Mouse (Mus musculus): ENCODE measurements around the gene Glrb.

Glrb gene

DNA sequence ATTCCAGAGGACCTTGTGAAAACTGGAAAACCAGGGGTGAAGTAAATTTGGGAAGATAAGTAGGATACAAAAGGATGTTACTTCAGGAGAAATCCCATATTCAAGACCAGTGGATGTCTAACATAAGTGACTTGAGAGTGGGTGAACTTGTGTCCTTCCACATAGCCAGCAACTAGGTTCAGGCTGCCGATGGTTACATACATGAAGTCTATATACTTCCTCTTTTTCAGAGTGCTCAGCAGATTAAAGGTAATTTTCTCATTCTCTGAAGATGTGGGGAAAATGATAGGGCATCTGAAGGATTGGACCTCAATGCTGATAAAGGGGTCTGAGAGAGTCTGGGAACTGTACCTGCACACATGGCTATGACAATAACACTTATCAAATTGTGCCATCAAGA is 89.5 kb downstream of the Glrb start:
- DNase-seq (ENCODE audit: low read depth, low spot score), result no peak

DNA sequence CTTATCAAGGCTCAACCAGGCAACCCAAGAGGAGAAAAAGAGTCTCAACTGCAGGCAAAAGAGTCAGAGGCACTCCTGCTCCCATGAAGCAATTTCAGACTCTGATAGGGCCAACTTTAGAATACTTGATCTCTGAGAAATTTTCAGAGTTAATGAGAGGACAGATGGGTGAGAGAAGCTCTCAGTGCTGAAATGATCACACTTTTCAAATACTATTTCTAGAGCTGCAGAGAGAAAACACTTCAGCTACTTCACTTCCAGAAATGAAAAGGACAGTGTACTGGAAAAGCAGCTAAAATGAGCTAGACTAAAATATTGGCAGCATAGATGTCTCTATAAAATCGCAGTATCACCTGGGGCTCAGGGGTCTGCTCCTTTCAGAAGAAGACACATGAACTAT is 94.8 kb downstream of the Glrb start:
- no peak for DNase-seq (ENCODE audit: low read depth, low spot score)

DNA sequence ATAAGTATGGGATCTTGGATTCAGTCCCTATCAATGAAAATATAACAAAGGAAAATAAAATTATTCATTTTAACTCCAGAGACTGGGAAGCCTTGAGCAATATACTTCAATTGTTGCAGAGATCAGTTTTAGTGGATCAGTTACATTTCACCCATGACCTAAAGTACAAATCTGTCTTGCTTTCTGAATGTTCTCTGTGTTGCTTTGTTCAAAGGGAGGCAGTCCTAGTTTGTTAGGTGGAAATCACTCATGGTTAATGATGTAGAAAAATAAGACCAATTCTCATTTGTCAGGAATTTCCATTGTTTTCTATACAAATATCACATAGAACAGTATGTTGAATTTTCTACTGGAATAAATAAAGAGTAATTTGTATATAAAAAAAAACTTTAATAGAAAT is 99.7 kb downstream of the Glrb start:
- no peak for DNase-seq (ENCODE audit: low read depth, low spot score)

DNA sequence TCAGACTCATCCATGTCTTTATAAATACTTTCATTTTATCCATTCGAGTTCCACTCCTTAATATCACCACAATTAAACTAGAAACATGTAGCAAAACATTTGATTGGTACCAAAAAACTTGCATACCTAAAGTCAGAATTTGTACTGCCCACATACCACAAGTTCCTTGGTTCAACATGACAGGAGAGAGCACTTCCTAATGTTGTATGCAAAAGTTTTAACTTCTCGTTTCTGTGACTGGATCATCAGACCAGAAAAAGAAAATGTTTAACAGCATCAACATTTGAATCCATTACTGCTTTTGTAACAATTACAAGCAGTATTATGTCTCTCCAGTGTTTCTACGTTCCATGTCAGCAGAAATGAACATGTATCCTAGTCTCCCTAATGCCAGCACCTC is 101.2 kb downstream of the Glrb start:
- no peak for DNase-seq (ENCODE audit: low read depth, low spot score)

DNA sequence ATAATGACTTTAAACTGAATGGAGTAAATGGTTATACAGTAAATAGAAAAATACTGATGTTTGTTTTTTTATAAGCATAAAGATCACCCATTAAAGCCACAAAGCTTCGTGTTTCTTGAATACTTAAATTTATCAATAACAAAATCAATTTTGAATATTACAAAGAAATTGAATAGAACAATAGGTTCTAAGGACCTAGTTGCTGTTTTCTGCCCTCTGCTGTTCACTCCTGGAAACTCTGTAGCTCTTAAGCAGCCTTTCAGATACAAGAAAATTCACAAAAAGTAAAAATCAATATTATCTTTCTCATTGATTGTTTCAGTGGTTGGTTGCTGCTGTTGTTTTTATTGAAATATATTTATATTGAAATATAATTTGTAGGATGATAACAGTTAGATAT is 108.1 kb downstream of the Glrb start:
- no peak for DNase-seq (ENCODE audit: low read depth, low spot score)

DNA sequence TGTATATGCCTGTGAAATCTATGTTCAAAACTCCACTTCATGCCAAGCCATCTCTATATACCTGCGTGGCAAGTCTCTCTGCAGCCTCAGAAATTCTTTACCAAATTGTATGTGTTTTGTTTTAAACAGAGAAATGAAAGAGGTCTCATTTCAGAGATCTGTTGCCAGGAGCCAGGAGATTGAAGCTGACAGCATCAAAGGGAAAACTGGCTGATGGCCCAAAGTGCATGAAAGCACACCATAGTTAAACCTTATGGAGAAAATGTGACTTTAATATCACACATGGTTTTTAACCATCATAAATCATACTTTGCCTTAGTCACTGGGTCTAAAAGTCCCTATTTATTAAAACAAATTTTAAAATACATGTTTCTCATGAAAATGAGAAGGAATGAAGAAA is 109.6 kb downstream of the Glrb start:
- no peak for DNase-seq (ENCODE audit: low read depth, low spot score)

DNA sequence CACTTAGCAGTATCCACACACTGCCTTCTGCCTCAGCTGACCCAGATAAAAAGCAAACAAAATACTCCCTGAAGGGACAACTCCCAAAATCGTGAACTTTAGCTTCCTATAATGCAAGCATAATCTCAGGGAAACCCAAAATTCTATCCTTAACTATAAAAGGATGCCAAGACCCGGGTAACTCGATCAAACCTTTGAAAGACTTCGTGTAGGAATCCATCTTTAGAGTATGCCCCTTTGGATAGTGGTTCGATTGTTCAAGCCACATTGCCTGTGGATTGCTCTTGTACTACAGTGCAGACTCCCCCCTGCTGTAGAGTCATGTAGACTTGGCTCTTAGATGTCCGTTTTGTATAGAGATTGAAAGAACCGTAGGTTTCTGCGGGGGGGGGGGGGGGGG is 110.2 kb downstream of the Glrb start:
- no peak for DNase-seq (ENCODE audit: low read depth, low spot score)

DNA sequence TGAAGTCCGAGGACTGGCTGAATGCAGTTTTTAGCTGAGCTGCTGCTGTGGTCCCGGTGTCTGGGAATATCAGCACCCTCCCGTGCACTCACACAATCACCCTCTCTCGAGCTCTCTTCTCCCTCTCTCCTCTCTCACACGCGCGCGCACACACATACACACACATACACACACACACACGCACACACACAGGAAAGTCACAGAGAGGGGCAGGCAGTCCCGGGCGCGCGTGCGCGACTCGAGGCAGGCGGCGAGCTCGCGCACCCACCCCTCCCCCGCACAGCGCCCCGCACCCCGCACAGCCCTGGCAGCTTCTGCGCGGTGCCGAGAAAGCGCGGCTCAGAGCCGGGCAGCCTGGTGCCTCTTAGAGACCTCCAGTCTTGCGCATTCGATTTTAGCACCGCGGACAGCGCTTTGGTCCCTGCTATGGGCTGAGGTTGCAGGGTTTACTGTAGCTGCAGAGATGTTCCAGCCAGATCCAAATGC is 110.8 kb downstream of the Glrb start, which contains the start of gene Gria2:
Gene Gria2 (minus strand): TSS at position 240 of the 486 bp plus-strand sequence.
- peak; percentile 88 for DNase-seq (ENCODE audit: low read depth, low spot score)

DNA sequence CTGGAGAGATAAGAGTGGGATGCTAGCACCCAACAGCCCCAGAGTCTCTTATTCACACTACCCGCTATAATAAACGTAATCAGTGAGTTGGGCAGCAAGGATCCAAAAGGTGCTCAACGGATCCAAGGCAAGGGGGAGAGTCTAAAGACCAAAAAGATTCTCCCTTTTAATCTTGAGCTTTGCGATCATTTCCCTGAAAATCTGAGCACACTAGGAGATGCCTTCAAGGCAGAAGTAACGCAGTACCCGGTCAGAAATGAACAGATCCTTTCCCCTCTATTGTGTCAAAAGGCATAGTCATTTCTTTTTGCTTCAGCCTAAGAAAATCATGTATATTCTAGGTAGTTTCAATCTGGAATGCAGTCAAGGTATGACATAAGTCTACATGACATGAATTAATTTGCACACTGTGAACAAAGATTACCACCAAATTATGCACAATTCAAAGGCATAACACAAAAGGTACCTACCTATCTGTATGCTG is 111.6 kb downstream of the Glrb start:
- no peak for DNase-seq (ENCODE audit: low read depth, low spot score)

DNA sequence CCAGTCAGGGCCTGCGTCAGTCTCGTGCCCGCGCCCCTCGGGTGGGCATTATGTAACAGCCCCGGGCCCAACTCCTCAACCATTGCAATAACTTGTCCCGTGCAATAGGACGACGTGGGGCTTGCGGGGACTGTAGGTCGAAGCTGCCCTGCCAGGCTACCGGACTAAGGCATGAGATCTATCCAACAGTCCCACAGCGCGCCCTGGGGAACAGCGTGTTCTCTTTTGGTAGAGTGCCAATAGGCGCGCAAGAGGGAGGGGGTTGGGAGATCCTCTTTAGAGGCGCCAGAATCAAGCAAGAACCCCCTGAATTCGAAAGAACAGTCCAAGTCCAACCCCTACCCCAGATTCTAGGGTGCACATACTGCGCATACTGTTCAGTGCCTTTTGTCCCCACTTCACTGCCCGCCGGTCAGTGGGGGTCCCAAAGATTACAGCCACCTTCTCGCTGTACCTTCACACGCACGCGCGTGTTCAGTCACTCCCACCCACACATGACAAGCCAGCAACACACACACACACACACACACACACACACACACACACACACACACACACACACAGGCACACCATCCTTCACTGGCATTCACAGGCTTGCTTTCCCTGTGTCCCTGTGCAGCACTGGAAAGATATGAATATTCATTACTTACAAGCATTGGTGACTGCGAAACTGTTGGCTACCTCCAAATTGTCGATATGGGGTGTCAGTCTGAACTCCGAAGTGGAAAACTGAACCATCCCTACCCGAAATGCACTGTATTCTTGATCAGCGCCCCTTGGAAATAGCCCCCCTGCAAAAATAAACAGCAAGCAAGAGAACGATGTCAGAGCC is 112.2 kb downstream of the Glrb start:
- peak; percentile 23 for DNase-seq (ENCODE audit: low read depth, low spot score)

DNA sequence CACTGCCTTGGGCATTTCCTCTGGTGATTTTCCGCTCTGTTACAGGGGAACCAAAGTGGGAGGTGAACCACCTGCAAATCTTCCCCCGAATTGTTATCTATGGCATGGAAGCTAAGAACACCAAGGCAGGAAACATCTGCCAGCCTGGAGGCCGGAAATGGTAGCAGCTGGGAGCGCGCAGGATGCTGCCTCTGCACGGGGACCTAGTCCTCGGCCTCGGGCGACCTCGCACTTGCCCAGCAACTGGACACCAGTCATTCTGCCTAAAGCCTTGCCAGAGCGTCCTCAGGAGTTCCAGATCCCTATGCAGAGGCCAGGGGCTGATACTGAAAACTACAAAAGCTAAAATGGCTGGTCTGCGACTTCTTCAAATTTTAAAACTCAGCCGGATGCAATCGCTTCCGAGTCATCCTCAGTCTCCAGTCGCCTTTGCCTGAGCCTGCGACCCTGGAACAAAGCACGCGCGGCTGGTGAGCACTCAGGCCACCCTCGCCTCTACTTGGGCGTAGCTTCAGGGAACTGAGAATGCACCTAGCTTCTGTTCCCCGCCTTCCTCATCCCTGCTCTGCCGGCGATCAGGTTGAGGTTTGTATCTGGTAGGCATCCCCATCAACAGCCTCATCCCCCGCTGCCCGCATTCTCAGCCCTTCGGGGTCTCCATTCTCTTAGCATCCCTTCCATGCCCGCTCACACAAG is 113.0 kb downstream of the Glrb start:
- DNase-seq (ENCODE audit: low read depth, low spot score), result peak; percentile 26

DNA sequence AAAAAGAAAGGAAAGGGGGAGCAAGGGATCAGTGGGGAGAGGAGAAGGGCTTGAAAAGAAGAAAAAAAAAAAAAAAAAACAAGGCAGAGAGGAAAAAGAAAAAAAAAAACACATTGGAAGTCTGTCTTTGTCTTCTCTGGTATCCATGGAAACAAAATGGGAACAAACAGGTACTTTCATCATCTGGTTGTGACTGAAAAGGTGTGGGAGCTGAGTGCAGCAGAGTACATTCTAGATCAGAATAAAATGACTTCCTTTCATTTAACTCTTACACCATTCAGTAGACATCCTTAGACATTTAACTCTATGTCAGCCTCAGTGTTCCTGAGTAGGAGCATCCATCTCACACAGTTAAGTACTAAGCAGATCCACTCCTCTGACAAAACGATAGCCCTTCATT is 115.5 kb downstream of the Glrb start:
- no peak for DNase-seq (ENCODE audit: low read depth, low spot score)

DNA sequence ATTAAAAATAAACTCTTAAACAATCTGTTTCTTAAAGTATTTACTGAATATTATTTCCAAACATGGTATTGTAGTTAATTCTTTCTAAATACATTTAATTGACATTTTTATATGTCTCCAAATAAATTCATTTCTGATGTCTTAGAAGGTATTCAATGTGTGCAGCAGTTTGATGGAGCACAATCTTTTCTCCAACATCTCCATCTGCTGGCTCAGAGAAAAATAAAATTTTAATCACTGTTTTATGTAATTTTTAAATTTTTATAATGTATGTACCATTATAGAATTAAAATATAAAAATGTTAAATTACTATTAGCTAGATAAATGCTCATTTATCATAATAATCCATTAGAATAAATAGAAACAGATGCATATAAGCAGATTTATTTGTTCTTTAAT is 116.7 kb downstream of the Glrb start:
- DNase-seq (ENCODE audit: low read depth, low spot score), result no peak

DNA sequence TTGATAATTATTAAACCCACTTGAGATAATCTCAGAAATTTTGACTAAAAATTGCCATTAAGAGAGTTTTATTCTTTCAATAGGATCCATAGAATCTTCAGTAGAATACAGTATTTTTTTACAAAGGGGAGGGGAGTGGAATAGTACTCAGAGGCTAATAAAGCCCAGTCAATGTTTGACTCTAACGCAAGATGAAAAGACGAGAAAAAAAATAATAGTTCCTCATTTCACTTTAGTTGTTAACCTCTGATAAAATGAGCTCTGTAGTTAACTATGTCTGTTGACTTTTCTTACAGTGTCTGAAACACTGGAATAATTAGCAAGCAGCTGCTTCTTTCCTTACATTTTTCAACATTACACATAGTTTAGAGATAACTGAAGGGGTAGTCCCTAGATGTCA is 118.2 kb downstream of the Glrb start:
- DNase-seq (ENCODE audit: low read depth, low spot score), result no peak
